Mouse (Mus musculus): Measurements from ENCODE around the gene Nom1. TPM values are rescaled to one million over a fixed set of nuclear protein-coding genes. Genes with fewer than 3 reads are reported as not detected.

Nom1 gene
- total and polyA plus RNA-seq, 3 experiments: 41.4 to 67.3 TPM; not detected in 1

GRCm38 (mm10) chr5:29474246-29474960, 39.9 kb downstream of the Nom1 start:
- Histone ChIP-seq H3K4me1 (ENCODE audit: control insufficient read depth in 1 of 2, insufficient read depth in 2 of 2, low read length in 2 of 2) (no peaks in the 10 kb centered on the region), H3K36me3 (ENCODE audit: control insufficient read depth in 1 of 2, insufficient read depth in 2 of 2, low read length in 2 of 2) (no peaks in the 10 kb centered on the region), H3K27me3 (ENCODE audit: control insufficient read depth in 1 of 2, insufficient read depth in 2 of 2, low read length in 2 of 2) (peaks cover 0 to 3% of the 10 kb centered on the region in 2 experiments; a peak in 1 of 4 replicates), H3K4me3 (ENCODE audit: control insufficient read depth in 1 of 2, insufficient read depth in 1 of 2, low read depth in 2 of 2, low read length in 2 of 2) (no peak overlapping the region), H3K27ac (ENCODE audit: control insufficient read depth, low read depth, low read length) (no peak overlapping the region), H3K9me3 (replicated peaks; ENCODE audit: insufficient read depth, low read length) (no peaks in the 10 kb centered on the region), H3K9ac (ENCODE audit: control insufficient read depth, low read depth, low read length, poor library complexity, severe bottlenecking) (no peak overlapping the region), H3K79me2 (ENCODE audit: control insufficient read depth, insufficient read depth, low read length, poor library complexity) (no peaks in the 10 kb centered on the region)
- DNase-seq (ENCODE audit: low read depth, low spot score): no peak
- no peak for TF ChIP-seq MYB (IDR thresholded peaks at IDR 0.05; ENCODE audit: low read depth, low read length)
- TF ChIP-seq TBP (IDR thresholded peaks at IDR 0.05; ENCODE audit: low read depth, low read length): no peak
- TF ChIP-seq SMC3 (IDR thresholded peaks at IDR 0.05; ENCODE audit: low read depth, low read length): no peak
- no peak for TF ChIP-seq JUND (IDR thresholded peaks at IDR 0.05; ENCODE audit: low read depth, low read length)
- TF ChIP-seq CHD2 (IDR thresholded peaks at IDR 0.05; ENCODE audit: low read length): no peak
- TF ChIP-seq BHLHE40 (IDR thresholded peaks at IDR 0.05; ENCODE audit: borderline replicate concordance, low read depth, low read length): no peak
- TF ChIP-seq ZMIZ1 (IDR thresholded peaks at IDR 0.05; ENCODE audit: low read depth, low read length): no peak
- no peak for TF ChIP-seq USF1 (IDR thresholded peaks at IDR 0.05; ENCODE audit: low read depth, low read length)
- no peak for TF ChIP-seq POLR2A (IDR thresholded peaks at IDR 0.05; ENCODE audit: control insufficient read depth in 1 of 2, insufficient read depth in 1 of 2, low read depth in 1 of 2, low read length in 2 of 2, poor library complexity in 1 of 2)
- no peak for TF ChIP-seq TAL1 (IDR thresholded peaks at IDR 0.05; ENCODE audit: low read length)
- TF ChIP-seq SIN3A (IDR thresholded peaks at IDR 0.05; ENCODE audit: low read length): no peak
- TF ChIP-seq TCF12 (IDR thresholded peaks at IDR 0.05; ENCODE audit: low read depth, low read length): no peak
- TF ChIP-seq NELFE (IDR thresholded peaks at IDR 0.05; ENCODE audit: low read depth, low read length): no peak
- TF ChIP-seq KAT2A (conservative IDR thresholded peaks at IDR 0.05; ENCODE audit: low read depth, low read length): no peak
- no peak for TF ChIP-seq MAFK (IDR thresholded peaks at IDR 0.05; ENCODE audit: borderline replicate concordance, low read depth, low read length)
- no peak for TF ChIP-seq HCFC1 (IDR thresholded peaks at IDR 0.05; ENCODE audit: low read depth, low read length)
- TF ChIP-seq GATA1 (IDR thresholded peaks at IDR 0.05; ENCODE audit: low read depth, low read length): no peak
- no peak for TF ChIP-seq MYC (IDR thresholded peaks at IDR 0.05; ENCODE audit: low read depth, low read length)
- TF ChIP-seq ZNF384 (IDR thresholded peaks at IDR 0.05; ENCODE audit: low read depth, low read length): no peak

- H3K36me3 ChIP-seq (ENCODE audit: control insufficient read depth in 1 of 2, insufficient read depth in 2 of 2, low read length in 2 of 2): no peaks in the 10 kb centered on the region
- H3K27me3 ChIP-seq (ENCODE audit: control insufficient read depth in 1 of 2, insufficient read depth in 2 of 2, low read length in 2 of 2): no peaks in the 10 kb centered on the region; a peak in 1 of 4 replicates
- TF ChIP-seq JUND (IDR thresholded peaks at IDR 0.05; ENCODE audit: low read depth, low read length): no peak
- TF ChIP-seq ZMIZ1 (IDR thresholded peaks at IDR 0.05; ENCODE audit: low read depth, low read length): no peak
- TF ChIP-seq BHLHE40 (IDR thresholded peaks at IDR 0.05; ENCODE audit: borderline replicate concordance, low read depth, low read length): no peak
- TF ChIP-seq CTCF (IDR thresholded peaks at IDR 0.05 in 2 of 3, conservative IDR thresholded peaks at IDR 0.05 in 1 of 3; ENCODE audit: control insufficient read depth in 1 of 3, insufficient read depth in 1 of 3, low read depth in 2 of 3, low read length in 3 of 3, poor library complexity in 1 of 3, severe bottlenecking in 1 of 3): no peak
- TF ChIP-seq TBP (IDR thresholded peaks at IDR 0.05; ENCODE audit: low read depth, low read length): no peak
- no peak for TF ChIP-seq UBTF (IDR thresholded peaks at IDR 0.05; ENCODE audit: borderline replicate concordance, insufficient read depth, low read depth, low read length)
- TF ChIP-seq NRF1 (IDR thresholded peaks at IDR 0.05; ENCODE audit: insufficient read depth, low read depth, low read length, poor library complexity, severe bottlenecking): no peak
- TF ChIP-seq MAX (IDR thresholded peaks at IDR 0.05; ENCODE audit: low read length): no peak
- no peak for TF ChIP-seq TCF12 (IDR thresholded peaks at IDR 0.05; ENCODE audit: low read depth, low read length)
- no peak for TF ChIP-seq GATA1 (IDR thresholded peaks at IDR 0.05; ENCODE audit: low read depth, low read length)
- TF ChIP-seq ZNF384 (IDR thresholded peaks at IDR 0.05; ENCODE audit: low read depth, low read length): no peak
- no peak for TF ChIP-seq CHD1 (IDR thresholded peaks at IDR 0.05; ENCODE audit: low read depth, low read length)
- no peak for TF ChIP-seq HCFC1 (IDR thresholded peaks at IDR 0.05; ENCODE audit: low read depth, low read length)
These were observed 40.6 kb downstream of the Nom1 start for GRCm38 (mm10) chr5:29475041-29475440.

More at GRCm38 (mm10) chr5:29475041-29475440, 40.6 kb downstream of the Nom1 start:
- Histone ChIP-seq H3K4me3 (ENCODE audit: control insufficient read depth in 1 of 2, insufficient read depth in 1 of 2, low read depth in 2 of 2, low read length in 2 of 2) (no peak overlapping the region), H3K4me1 (ENCODE audit: control insufficient read depth in 1 of 2, insufficient read depth in 2 of 2, low read length in 2 of 2) (no peaks in the 10 kb centered on the region), H3K27ac (ENCODE audit: control insufficient read depth, low read depth, low read length) (no peak overlapping the region), H3K9me3 (replicated peaks; ENCODE audit: insufficient read depth, low read length) (no peaks in the 10 kb centered on the region), H3K79me2 (ENCODE audit: control insufficient read depth, insufficient read depth, low read length, poor library complexity) (no peaks in the 10 kb centered on the region), H3K9ac (ENCODE audit: control insufficient read depth, low read depth, low read length, poor library complexity, severe bottlenecking) (no peak overlapping the region)
- no peak for DNase-seq (ENCODE audit: low read depth, low spot score)
